Mouse (Mus musculus): Measurements from ENCODE around the gene 9130019O22Rik.

DNA sequence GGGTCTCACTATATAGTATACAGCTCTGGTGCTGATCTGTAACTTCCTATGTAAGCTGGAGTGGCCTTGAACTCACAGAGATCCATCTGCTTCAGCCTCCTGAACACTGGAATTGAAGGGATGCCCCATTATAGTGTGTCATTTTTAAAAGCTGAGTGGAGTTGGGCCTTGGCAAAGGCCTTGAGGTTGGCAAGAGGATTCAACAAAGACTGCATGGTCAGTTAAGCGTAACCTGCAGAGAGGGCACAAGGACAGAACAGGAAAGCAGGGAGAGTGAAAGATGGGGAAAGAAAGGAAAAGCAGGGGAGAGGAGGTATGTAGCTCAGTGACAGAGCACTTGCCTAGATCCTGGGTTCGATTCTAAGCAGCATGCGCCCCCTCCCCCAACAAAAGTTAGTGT, 38.3 kb upstream of the 9130019O22Rik start:
- TF ChIP-seq POLR2A (IDR thresholded peaks at IDR 0.05; ENCODE audit: low read depth, low read length) (no peak), CTCF (IDR thresholded peaks at IDR 0.05; ENCODE audit: extremely low read depth, insufficient read depth, insufficient read length, insufficient replicate concordance) (no peak)

Measured in spleen, adult 2 months (tissue).